Mouse (Mus musculus): Measurements from ENCODE around the gene Acta2. TPM values are rescaled to one million over a fixed set of nuclear protein-coding genes. Genes with fewer than 3 reads are reported as not detected.

Gene Acta2
- polyA plus RNA-seq, 1 experiment from 2014 or later: 19.8 TPM

- Histone ChIP-seq H3K27ac (replicated peaks) (no peak overlapping the region), H3K4me1 (replicated peaks) (no peaks in the 10 kb centered on the region), H3K4me3 (replicated peaks) (no peak overlapping the region), H3K27me3 (no peaks in the 10 kb centered on the region), H3K9ac (no peak overlapping the region), H3K9me3 (replicated peaks) (no peaks in the 10 kb centered on the region), H3K36me3 (replicated peaks) (no peaks in the 10 kb centered on the region), H3K4me2 (no peak overlapping the region)
- no peak for ATAC-seq (ENCODE audit: insufficient read depth)
- WGBS (ENCODE audit: insufficient replicate concordance): 13% methylated on average over 6 of the region's 6 CpGs
Observed at GRCm38 (mm10) chr19:34244056-34244455, 11.3 kb downstream of the Acta2 start.

- ATAC-seq (ENCODE audit: insufficient read depth): no peak
- H3K9me3 ChIP-seq (replicated peaks): no peaks in the 10 kb centered on the region
- H3K9ac ChIP-seq: no peak overlapping the region
- no peaks in the 10 kb centered on the region for H3K36me3 ChIP-seq (replicated peaks)
- H3K4me1 ChIP-seq (replicated peaks): no peaks in the 10 kb centered on the region
- no peak overlapping the region for H3K4me3 ChIP-seq (replicated peaks)
- no peak overlapping the region for H3K27ac ChIP-seq (replicated peaks)
- H3K4me2 ChIP-seq: no peak overlapping the region
- no peaks in the 10 kb centered on the region for H3K27me3 ChIP-seq
Observed at GRCm38 (mm10) chr19:34242925-34243324, 12.5 kb downstream of the Acta2 start.

GRCm38 (mm10) chr19:34241247-34241915 is 14.0 kb downstream of the Acta2 start:
- Histone ChIP-seq H3K9me3 (replicated peaks) (no peaks in the 10 kb centered on the region), H3K4me3 (replicated peaks) (no peak overlapping the region), H3K27ac (replicated peaks) (no peak overlapping the region), H3K4me2 (no peak overlapping the region), H3K9ac (no peak overlapping the region), H3K27me3 (no peaks in the 10 kb centered on the region), H3K36me3 (replicated peaks) (no peaks in the 10 kb centered on the region), H3K4me1 (replicated peaks) (no peaks in the 10 kb centered on the region)
- ATAC-seq (ENCODE audit: insufficient read depth): no peak
- 59% methylated on average over 15 of the region's 15 CpGs for WGBS (ENCODE audit: insufficient replicate concordance)

- H3K27me3 ChIP-seq: no peaks in the 10 kb centered on the region
- H3K4me2 ChIP-seq: no peak overlapping the region
- H3K36me3 ChIP-seq (replicated peaks): no peaks in the 10 kb centered on the region
- H3K9ac ChIP-seq: no peak overlapping the region
- no peak overlapping the region for H3K27ac ChIP-seq (replicated peaks)
- no peak overlapping the region for H3K4me3 ChIP-seq (replicated peaks)
- ATAC-seq (ENCODE audit: insufficient read depth): no peak
- H3K9me3 ChIP-seq (replicated peaks): no peaks in the 10 kb centered on the region
- 73% methylated on average over 5 of the region's 5 CpGs for WGBS (ENCODE audit: insufficient replicate concordance)
- H3K4me1 ChIP-seq (replicated peaks): no peaks in the 10 kb centered on the region
Observed at GRCm38 (mm10) chr19:34240273-34241039, 14.9 kb downstream of the Acta2 start.

- Histone ChIP-seq H3K36me3 (replicated peaks) (peaks cover 9% of the 10 kb centered on the region), H3K27ac (replicated peaks) (no peak overlapping the region), H3K9me3 (replicated peaks) (no peaks in the 10 kb centered on the region), H3K9ac (no peak overlapping the region), H3K4me1 (replicated peaks) (no peaks in the 10 kb centered on the region), H3K27me3 (no peaks in the 10 kb centered on the region), H3K4me2 (no peak overlapping the region), H3K4me3 (replicated peaks) (no peak overlapping the region)
- ATAC-seq (ENCODE audit: insufficient read depth): no peak
- WGBS (ENCODE audit: insufficient replicate concordance): 82% methylated on average over 2 of the region's 2 CpGs
Observed at GRCm38 (mm10) chr19:34237746-34238145, 17.6 kb downstream of the Acta2 start.

- 83% methylated on average over 3 of the region's 3 CpGs for WGBS (ENCODE audit: insufficient replicate concordance)
- ATAC-seq (ENCODE audit: insufficient read depth): no peak
- peaks cover 9% of the 10 kb centered on the region for H3K36me3 ChIP-seq (replicated peaks)
Observed at GRCm38 (mm10) chr19:34236049-34236448, 19.3 kb downstream of the Acta2 start.

GRCm38 (mm10) chr19:34233944-34234343 is 21.4 kb downstream of the Acta2 start:
- no peak overlapping the region for H3K4me2 ChIP-seq
- no peaks in the 10 kb centered on the region; the same call in 1 of the 2 replicates for H3K4me1 ChIP-seq (replicated peaks)
- H3K27me3 ChIP-seq: no peaks in the 10 kb centered on the region
- peaks cover 11% of the 10 kb centered on the region for H3K36me3 ChIP-seq (replicated peaks)
- no peak overlapping the region for H3K4me3 ChIP-seq (replicated peaks)
- no peak for ATAC-seq (ENCODE audit: insufficient read depth)
- no peaks in the 10 kb centered on the region for H3K9me3 ChIP-seq (replicated peaks)
- no peak overlapping the region for H3K9ac ChIP-seq
- no peak overlapping the region for H3K27ac ChIP-seq (replicated peaks)
- 62% methylated on average over 14 of the region's 14 CpGs for WGBS (ENCODE audit: insufficient replicate concordance)

More at GRCm38 (mm10) chr19:34236049-34236448, 19.3 kb downstream of the Acta2 start:
- H3K4me2 ChIP-seq: no peak overlapping the region
- no peak overlapping the region for H3K4me3 ChIP-seq (replicated peaks)
- H3K9ac ChIP-seq: no peak overlapping the region
- no peaks in the 10 kb centered on the region; the same call in 1 of the 2 replicates for H3K4me1 ChIP-seq (replicated peaks)
- no peaks in the 10 kb centered on the region for H3K9me3 ChIP-seq (replicated peaks)
- no peaks in the 10 kb centered on the region for H3K27me3 ChIP-seq
- no peak overlapping the region for H3K27ac ChIP-seq (replicated peaks)

GRCm38 (mm10) chr19:34232326-34232725 is 23.1 kb downstream of the Acta2 start:
- no peak for ATAC-seq (ENCODE audit: insufficient read depth)
- H3K36me3 ChIP-seq (replicated peaks): peaks cover 14% of the 10 kb centered on the region
- H3K4me3 ChIP-seq (replicated peaks): no peak overlapping the region
- H3K4me1 ChIP-seq (replicated peaks): no peaks in the 10 kb centered on the region; the same call in 1 of the 2 replicates
- H3K4me2 ChIP-seq: no peak overlapping the region
- no peaks in the 10 kb centered on the region for H3K9me3 ChIP-seq (replicated peaks)
- WGBS (ENCODE audit: insufficient replicate concordance): 54% methylated on average over 5 of the region's 5 CpGs
- no peaks in the 10 kb centered on the region for H3K27me3 ChIP-seq
- no peak overlapping the region for H3K27ac ChIP-seq (replicated peaks)
- H3K9ac ChIP-seq: no peak overlapping the region

- WGBS (ENCODE audit: insufficient replicate concordance): 69% methylated on average over 7 of the region's 7 CpGs
Observed at GRCm38 (mm10) chr19:34231596-34231995, 23.8 kb downstream of the Acta2 start.

GRCm38 (mm10) chr19:34222805-34223204 is 32.6 kb downstream of the Acta2 start:
- no peak overlapping the region for H3K4me2 ChIP-seq
- no peaks in the 10 kb centered on the region for H3K27me3 ChIP-seq
- H3K9me3 ChIP-seq (replicated peaks): no peaks in the 10 kb centered on the region
- no peak for ATAC-seq (ENCODE audit: insufficient read depth)
- H3K9ac ChIP-seq: no peak overlapping the region
- H3K27ac ChIP-seq (replicated peaks): no peak overlapping the region
- H3K4me3 ChIP-seq (replicated peaks): no peak overlapping the region
- WGBS (ENCODE audit: insufficient replicate concordance): 75% methylated on average over 3 of the region's 3 CpGs
- H3K36me3 ChIP-seq (replicated peaks): no peaks in the 10 kb centered on the region
- H3K4me1 ChIP-seq (replicated peaks): no peaks in the 10 kb centered on the region

More at GRCm38 (mm10) chr19:34231596-34231995, 23.8 kb downstream of the Acta2 start:
- H3K9ac ChIP-seq: no peak overlapping the region
- H3K4me3 ChIP-seq (replicated peaks): no peak overlapping the region
- no peaks in the 10 kb centered on the region; the same call in 1 of the 2 replicates for H3K4me1 ChIP-seq (replicated peaks)
- H3K27me3 ChIP-seq: no peaks in the 10 kb centered on the region
- H3K36me3 ChIP-seq (replicated peaks): peaks cover 14% of the 10 kb centered on the region
- no peak for ATAC-seq (ENCODE audit: insufficient read depth)
- H3K9me3 ChIP-seq (replicated peaks): no peaks in the 10 kb centered on the region
- H3K4me2 ChIP-seq: no peak overlapping the region
- H3K27ac ChIP-seq (replicated peaks): no peak overlapping the region

GRCm38 (mm10) chr19:34220732-34221380 is 34.5 kb downstream of the Acta2 start:
- H3K4me3 ChIP-seq (replicated peaks): no peak overlapping the region
- no peaks in the 10 kb centered on the region for H3K36me3 ChIP-seq (replicated peaks)
- no peak overlapping the region for H3K9ac ChIP-seq
- H3K9me3 ChIP-seq (replicated peaks): no peaks in the 10 kb centered on the region
- no peaks in the 10 kb centered on the region for H3K4me1 ChIP-seq (replicated peaks)
- no peaks in the 10 kb centered on the region for H3K27me3 ChIP-seq
- H3K4me2 ChIP-seq: no peak overlapping the region
- no peak; the same call in 1 of the 2 replicates for ATAC-seq (ENCODE audit: insufficient read depth)
- 47% methylated on average over 3 of the region's 3 CpGs for WGBS (ENCODE audit: insufficient replicate concordance)
- H3K27ac ChIP-seq (replicated peaks): no peak overlapping the region

Data from liver, embryonic 15.5 days (tissue).